Mouse (Mus musculus) heart, postnatal 0 days (tissue): ENCODE measurements around the gene Hells. TPM values are rescaled to one million over a fixed set of nuclear protein-coding genes. Genes with fewer than 3 reads are reported as not detected.

ENCODE experiments used
- ATAC-seq: fragments of 200-750 bp; cut with Nextera tagmentation; 2 replicates; pipeline ENCODE4 v1.8.0; 2017; ENCODE audit warnings: low read depth, moderate number of reproducible peaks, moderate library complexity; ENCODE audit not compliant: insufficient read depth
- DNase-seq: peaks from one replicate; pipeline ENCODE4 v3.0.0-alpha.2; 2016; ENCODE audit warnings: low spot score
- H3K27ac ChIP-seq: fragments of 300-500 bp; sonication (generic); 2 replicates; pipeline ENCODE4 v1.5.1; 2014; ENCODE audit warnings: low read depth, mild to moderate bottlenecking
- H3K27me3 ChIP-seq: fragments of 300-500 bp; sonication (generic); 2 replicates; pipeline ENCODE4 v1.6.1; 2014; ENCODE audit warnings: low read length, mixed read lengths; ENCODE audit not compliant: control insufficient read depth, insufficient read depth
- H3K36me3 ChIP-seq: fragments of 300-500 bp; sonication (generic); replicated peaks from 2 replicates; pipeline ENCODE4 v1.6.1; 2014; ENCODE audit warnings: low read length, mixed read lengths; ENCODE audit not compliant: control insufficient read depth, insufficient read depth
- H3K4me1 ChIP-seq: fragments of 300-500 bp; sonication (generic); 2 replicates; pipeline ENCODE4 v1.6.1; 2014; ENCODE audit warnings: antibody characterized with exemption; ENCODE audit not compliant: control insufficient read depth, insufficient read depth
- H3K4me2 ChIP-seq: fragments of 300-500 bp; sonication (generic); 2 replicates; pipeline ENCODE4 v1.6.1; 2014; ENCODE audit warnings: low read depth, mild to moderate bottlenecking, low read length, moderate library complexity
- H3K4me3 ChIP-seq: fragments of 300-500 bp; sonication (generic); 2 replicates; pipeline ENCODE4 v1.5.1; 2014; ENCODE audit warnings: low read depth, low read length
- H3K9ac ChIP-seq: fragments of 300-500 bp; sonication (generic); replicated peaks from 2 replicates; pipeline ENCODE4 v1.6.1; 2014; ENCODE audit warnings: low read depth, low read length, mixed read lengths
- H3K9me3 ChIP-seq: fragments of 300-500 bp; sonication (generic); replicated peaks from 2 replicates; pipeline ENCODE4 v1.6.1; 2016; ENCODE audit warnings: low read length; ENCODE audit not compliant: control insufficient read depth
- CTCF ChIP-seq: IDR thresholded peaks from 2 replicates; pipeline ENCODE4 v1.5.1; 2016; ENCODE audit warnings: antibody characterized with exemption, control low read depth, low read depth
- EP300 ChIP-seq: IDR thresholded peaks from 2 replicates; pipeline ENCODE4 v1.6.1; 2016; ENCODE audit warnings: antibody characterized with exemption, low read depth
- WGBS: fragments of 180-500 bp; shearing (Covaris S2); extraction: QIAGEN DNeasy Blood & Tissue Kit; methylation state at CpG from one replicate; pipeline ENCODE4 v1.1.7; 2014; 5-methylcytosine and 5-hydroxymethylcytosine counted together
- microRNA-seq: library from miRNA; unstranded; fragments of <30 nt; microRNA quantifications from one replicate; pipeline ENCODE4, GENCODE M21; 2016
- polyA plus RNA-seq: library from polyadenylated mRNA; unstranded; fragments of >200 nt; fragmentation: Nextera tagmentation; extraction: Ambion mirVana; gene quantifications from 2 replicates; pipeline ENCODE4 v1.2.1, GENCODE M21; 2015
- total RNA-seq: library from RNA; depleted of rRNA; stranded (reverse); fragments of >200 nt; gene quantifications from 2 replicates; pipeline ENCODE4 v1.2.3, GENCODE M21; 2014; ENCODE audit warnings: low replicate concordance; rRNA removed

Hells gene
- total and polyA plus RNA-seq, 2 experiments from 2014 or later: 4.1 to 6.0 TPM

- no peak for ATAC-seq
- H3K4me2 ChIP-seq: no peak overlapping the region
- no peak overlapping the region for H3K9ac ChIP-seq
- no peak overlapping the region for H3K27ac ChIP-seq
- TF ChIP-seq EP300 (no peak), CTCF (no peak)
- no peak overlapping the region for H3K4me3 ChIP-seq
- peaks cover 4% of the 10 kb centered on the region; the same call in 1 of the 2 replicates for H3K9me3 ChIP-seq
- WGBS: 52% methylated on average over 4 of the region's 4 CpGs
- no peaks in the 10 kb centered on the region for H3K4me1 ChIP-seq
- no peaks in the 10 kb centered on the region for H3K27me3 ChIP-seq
- no peak for DNase-seq
- H3K36me3 ChIP-seq: no peaks in the 10 kb centered on the region
These were observed 67.5 kb downstream of the Hells start for GRCm38 (mm10) chr19:38998248-38998647.

GRCm38 (mm10) chr19:38998676-38999075 lies 68.0 kb downstream of the Hells start:
- peaks cover under 1% of the 10 kb centered on the region; the same call in 1 of the 2 replicates for H3K9me3 ChIP-seq
- no peaks in the 10 kb centered on the region for H3K4me1 ChIP-seq
- no peak overlapping the region for H3K9ac ChIP-seq
- TF ChIP-seq CTCF: no peak
- TF ChIP-seq EP300: no peak
- no peak overlapping the region for H3K4me2 ChIP-seq
- H3K27me3 ChIP-seq: no peaks in the 10 kb centered on the region
- WGBS: 67% methylated on average over 1 of the region's 1 CpGs
- no peak overlapping the region for H3K27ac ChIP-seq
- DNase-seq (no peak), ATAC-seq (no peak)
- no peak overlapping the region for H3K4me3 ChIP-seq
- no peaks in the 10 kb centered on the region for H3K36me3 ChIP-seq

- H3K27ac ChIP-seq: no peak overlapping the region
- no peak for DNase-seq
- no peaks in the 10 kb centered on the region for H3K4me1 ChIP-seq
- no peak for ATAC-seq
- H3K4me3 ChIP-seq: no peak overlapping the region
- H3K27me3 ChIP-seq: no peaks in the 10 kb centered on the region
- WGBS: 78% methylated on average over 1 of the region's 1 CpGs
- no peak overlapping the region for H3K4me2 ChIP-seq
- H3K36me3 ChIP-seq: no peaks in the 10 kb centered on the region
- H3K9me3 ChIP-seq: no peaks in the 10 kb centered on the region
- no peak overlapping the region for H3K9ac ChIP-seq
- TF ChIP-seq EP300: no peak
- no peak for TF ChIP-seq CTCF
These were observed 74.4 kb downstream of the Hells start for GRCm38 (mm10) chr19:39005132-39005531.

- TF ChIP-seq EP300 (no peak), CTCF (no peak)
- no peaks in the 10 kb centered on the region for H3K4me1 ChIP-seq
- no peaks in the 10 kb centered on the region for H3K36me3 ChIP-seq
- H3K27me3 ChIP-seq: no peaks in the 10 kb centered on the region
- DNase-seq (no peak), ATAC-seq (no peak)
- no peak within 1 kb of the TSS for H3K4me2 ChIP-seq
- H3K27ac ChIP-seq: no peak within 1 kb of the TSS
- H3K4me3 ChIP-seq: no peak within 1 kb of the TSS
- H3K9ac ChIP-seq: no peak within 1 kb of the TSS
- H3K9me3 ChIP-seq: no peaks in the 10 kb centered on the region
These were observed 76.0 kb downstream of the Hells start, which contains the start of gene Cyp2c55 for GRCm38 (mm10) chr19:39006715-39007114. TSS of gene Cyp2c55 (plus strand) at chr19:39007019.

Small RNAs within 50 kb of the gene (microRNA-seq; reads per million reads assigned to microRNA genes)
- gene Gm23800: not detected

Other genes starting within 250 kb of the Hells start
- gene Noc3l, start 111.7 kb upstream of the Hells start, total RNA-seq: 3.0 and 4.0 TPM in 2 replicates
- 1.9 and 2.4 TPM in 2 replicates for gene Noc3l, start 111.7 kb upstream of the Hells start, polyA plus RNA-seq
- 5.8 and 8.5 TPM in 2 replicates for gene Tbc1d12, start 94.3 kb upstream of the Hells start, total RNA-seq
- gene Tbc1d12, start 94.3 kb upstream of the Hells start, polyA plus RNA-seq: 1.2 and 1.3 TPM in 2 replicates
- not detected in 2 replicates for gene Cyp2c55, start 76.1 kb downstream of the Hells start, total RNA-seq
- not detected in 2 replicates for gene Cyp2c55, start 76.1 kb downstream of the Hells start, polyA plus RNA-seq
- gene Cyp2c65, start 130.1 kb downstream of the Hells start, total RNA-seq: not detected in 2 replicates
- not detected in 2 replicates for gene Cyp2c65, start 130.1 kb downstream of the Hells start, polyA plus RNA-seq
- not detected in 2 replicates for gene Cyp2c66, start 183.0 kb downstream of the Hells start, total RNA-seq
- not detected in 2 replicates for gene Cyp2c66, start 183.0 kb downstream of the Hells start, polyA plus RNA-seq